ENCODE assay signal across 10 mouse cellular contexts in genomic region chr5:128204685-128205320, GRCm38 (mm10).
DNase-seq lines count a peak whose midpoint lies in the region; ATAC-seq and TF ChIP-seq lines count a peak whose summit lies in the region.
"Had no signal": no experiment of that assay in that cellular context is flagged by ENCODE, and none has a peak within 500 bp of the region (broad histone marks: within the 10 kb centered on the region; RNA-seq: fewer than 3 reads in every experiment).

No protein-coding gene starts in this region.

- 72% methylated on average over 17 of the region's 17 CpGs for WGBS in lung, embryonic 16.5 days
- 65% methylated on average over 17 of the region's 17 CpGs for WGBS in hindbrain, embryonic 15.5 days
- 68% methylated on average over 17 of the region's 17 CpGs for WGBS in neural tube, embryonic 15.5 days
- 52% methylated on average over 17 of the region's 17 CpGs for WGBS in cerebellum, adult 2 months

- H3K27ac ChIP-seq in lung, embryonic 16.5 days (ENCODE audit: low read length), result 0 out of 2 replicates have a peak overlapping the region, but pooled peaks have one; percentile 22
- H3K27ac ChIP-seq in hindbrain, embryonic 15.5 days (replicated peaks), result peak overlapping the region; percentile 7; the same call in 1 of the 2 replicates
- 0 out of 2 replicates have a peak overlapping the region, but pooled peaks have one; percentile 42 for H3K27ac ChIP-seq in neural tube, embryonic 15.5 days (replicated peaks)
- no peak overlapping the region for H3K27ac ChIP-seq in cerebellum, adult 2 months (ENCODE audit: insufficient read depth, low read length)
- H3K27ac ChIP-seq: heart, adult 2 months had no signal

- H3K4me1 ChIP-seq in lung, embryonic 16.5 days (replicated peaks; ENCODE audit: control insufficient read depth, insufficient read depth, low read length), result peaks cover 15% of the 10 kb centered on the region
- H3K4me1 ChIP-seq in hindbrain, embryonic 15.5 days (replicated peaks), result peaks cover 22% of the 10 kb centered on the region
- H3K4me1 ChIP-seq in neural tube, embryonic 15.5 days, result peaks cover 18% of the 10 kb centered on the region
- H3K4me1 ChIP-seq in cerebellum, adult 2 months (ENCODE audit: control insufficient read depth, insufficient read depth, low read length), result no peaks in the 10 kb centered on the region
- H3K4me1 ChIP-seq: megakaryocyte, embryonic 14.5 days had no signal

- H3K36me3 ChIP-seq in lung, embryonic 16.5 days (ENCODE audit: control insufficient read depth, insufficient read depth, low read length), result no peaks in the 10 kb centered on the region
- no peaks in the 10 kb centered on the region for H3K36me3 ChIP-seq in hindbrain, embryonic 15.5 days
- H3K36me3 ChIP-seq in neural tube, embryonic 15.5 days, result no peaks in the 10 kb centered on the region

- peak; percentile 19 to 39 for DNase-seq in frontal cortex, postnatal 36 days (ENCODE audit: low spot score in 2 of 2)
- no peak for DNase-seq in frontal cortex, postnatal 25 days (ENCODE audit: low spot score in 2 of 2)
- DNase-seq in lung, postnatal 10 days, result no peak
- no peak for DNase-seq in cerebellum, adult 2 months
- DNase-seq: heart, adult 2 months had no signal

- H3K9ac ChIP-seq in lung, embryonic 16.5 days (ENCODE audit: low read length), result no peak overlapping the region
- no peak overlapping the region for H3K9ac ChIP-seq in hindbrain, embryonic 15.5 days
- no peak overlapping the region for H3K9ac ChIP-seq in neural tube, embryonic 15.5 days (replicated peaks)

- no peak overlapping the region for H3K4me3 ChIP-seq in lung, embryonic 16.5 days (ENCODE audit: low read length)
- H3K4me3 ChIP-seq in hindbrain, embryonic 15.5 days, result no peak overlapping the region
- H3K4me3 ChIP-seq in neural tube, embryonic 15.5 days (replicated peaks), result no peak overlapping the region
- H3K4me3 ChIP-seq in cerebellum, adult 2 months (replicated peaks; ENCODE audit: insufficient read depth, low read depth, low read length), result no peak overlapping the region
- H3K4me3 ChIP-seq: heart, adult 2 months; megakaryocyte, embryonic 14.5 days had no signal

- TF ChIP-seq POLR2A in cerebellum, adult 2 months (IDR thresholded peaks at IDR 0.05; ENCODE audit: borderline replicate concordance, insufficient read depth, low read length), result no peak

- ATAC-seq in lung, embryonic 16.5 days (ENCODE audit: low read depth), result no peak
- ATAC-seq in hindbrain, embryonic 15.5 days (ENCODE audit: low FRiP score, low read depth), result no peak
- no peak for ATAC-seq in neural tube, embryonic 15.5 days (ENCODE audit: low FRiP score)
- ATAC-seq in granulocyte monocyte progenitor cell, adult 5-6 weeks (replicated peaks; ENCODE audit: poor library complexity, severe bottlenecking), result no peak

- no peaks in the 10 kb centered on the region for H3K27me3 ChIP-seq in lung, embryonic 16.5 days (ENCODE audit: control insufficient read depth, insufficient read depth, low read depth, low read length)
- H3K27me3 ChIP-seq in hindbrain, embryonic 15.5 days, result no peaks in the 10 kb centered on the region
- no peaks in the 10 kb centered on the region for H3K27me3 ChIP-seq in neural tube, embryonic 15.5 days (replicated peaks)
- H3K27me3 ChIP-seq in cerebellum, adult 2 months (ENCODE audit: control insufficient read depth, insufficient read depth, low read length), result no peaks in the 10 kb centered on the region; the same call in 1 of the 2 replicates
- H3K27me3 ChIP-seq: megakaryocyte, embryonic 14.5 days had no signal

- H3K9me3 ChIP-seq in lung, embryonic 16.5 days (ENCODE audit: control insufficient read depth, low read length), result no peaks in the 10 kb centered on the region; the same call in 1 of the 2 replicates
- no peaks in the 10 kb centered on the region for H3K9me3 ChIP-seq in hindbrain, embryonic 15.5 days
- no peaks in the 10 kb centered on the region for H3K9me3 ChIP-seq in neural tube, embryonic 15.5 days (replicated peaks)

- peak overlapping the region; percentile 44 for H3K4me2 ChIP-seq in lung, embryonic 16.5 days (ENCODE audit: low read depth, low read length)
- no peak overlapping the region for H3K4me2 ChIP-seq in hindbrain, embryonic 15.5 days
- no peak overlapping the region for H3K4me2 ChIP-seq in neural tube, embryonic 15.5 days

- TF ChIP-seq CTCF in cerebellum, adult 2 months (IDR thresholded peaks at IDR 0.05; ENCODE audit: borderline replicate concordance, insufficient read depth, low read depth, low read length), result no peak

Comparison
In these comparisons a context has a peak if more than half of its experiments do, and no peak if none do; other contexts are left out.
1. DNase-seq: peak in frontal cortex, postnatal 36 days (2 of 2); none in frontal cortex, postnatal 25 days (0 of 2), lung, postnatal 10 days (single experiment) and cerebellum, adult 2 months (0 of 2).